Mouse (Mus musculus) layer of hippocampus, adult 8-10 months (tissue): ENCODE measurements around the gene Pola1. TPM values are rescaled to one million over a fixed set of nuclear protein-coding genes. Genes with fewer than 3 reads are reported as not detected.

ENCODE experiments used
- DNase-seq, 2 experiments: peaks; one replicate each; pipeline ENCODE4 v3.0.0; 2022; ENCODE audit warnings: low spot score in 2 of 2
- total RNA-seq, 4 experiments: library from RNA; stranded (reverse); gene quantifications; 2 replicates each; pipeline ENCODE4 v1.2.4; 2022

The Pola1 gene
- total RNA-seq, 4 experiments from 2014 or later, result 7.6 to 9.5 (median 8.6) TPM

GRCm38 (mm10) chrX:93289076-93289475 is 342.9 kb downstream of the Pola1 start:
- DNase-seq, result no peak

DNA sequence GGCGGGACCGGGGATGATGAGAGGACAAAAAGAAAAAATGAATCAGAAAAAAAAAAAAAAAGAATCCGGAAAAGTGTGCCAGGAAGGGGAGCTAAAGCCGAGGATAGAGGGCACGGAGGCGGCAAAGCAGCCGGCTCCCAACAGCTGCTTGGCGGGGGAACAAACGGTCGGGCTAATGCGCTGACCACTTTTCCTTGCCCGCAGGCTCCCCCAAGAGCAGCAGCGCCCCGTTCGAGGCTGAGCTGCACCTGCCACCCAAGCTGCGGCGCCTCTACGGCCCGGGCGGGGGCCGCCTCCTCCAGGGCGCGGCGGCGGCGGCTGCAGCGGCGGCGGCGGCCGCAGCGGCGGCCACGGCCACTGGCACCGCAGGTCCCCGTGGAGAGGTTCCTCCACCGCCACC is 343.6 kb downstream of the Pola1 start:
- no peak for DNase-seq

- peak; percentile 30 to 49 for DNase-seq
Measured at GRCm38 (mm10) chrX:93286291-93286893, 345.6 kb downstream of the Pola1 start, which contains the start of gene Arx. Gene Arx, plus strand, starts transcription at chrX:93286445.

GRCm38 (mm10) chrX:93285091-93285490 is 346.9 kb downstream of the Pola1 start:
- no peak for DNase-seq

GRCm38 (mm10) chrX:93281756-93282155 is 350.2 kb downstream of the Pola1 start:
- no peak for DNase-seq

DNA sequence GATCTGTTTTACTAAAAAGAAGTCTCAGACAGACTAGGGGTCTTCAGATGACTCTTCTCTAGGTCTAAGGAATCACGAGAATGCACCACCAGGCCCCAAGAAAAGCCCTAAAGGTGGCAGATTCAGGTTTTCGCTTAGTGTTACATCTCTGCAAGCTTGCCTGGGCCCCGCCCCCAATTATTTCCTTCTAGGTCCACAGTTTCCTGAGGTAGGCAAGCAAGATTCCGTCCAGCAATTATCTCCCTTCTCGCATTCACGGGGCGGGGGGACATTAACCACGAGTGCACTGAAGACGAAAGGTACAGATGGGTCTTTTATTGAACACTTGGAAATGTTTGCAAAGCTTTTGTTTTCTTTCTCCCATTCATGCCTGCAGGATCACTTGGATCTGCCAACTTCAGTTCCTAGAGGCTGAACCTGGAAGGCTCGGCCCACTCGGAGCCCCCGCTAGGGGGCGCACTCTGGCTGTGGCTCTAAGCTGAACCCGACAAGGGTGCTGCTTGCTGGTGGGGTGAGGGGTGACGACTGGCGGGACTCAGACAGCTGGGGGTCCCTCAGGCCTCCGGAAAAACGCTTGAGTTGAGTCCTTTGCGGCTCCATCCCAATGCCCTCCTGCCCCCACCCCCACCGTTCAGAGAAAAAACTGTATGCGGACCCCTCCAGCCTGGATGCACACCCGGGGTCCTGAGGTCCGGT is 350.8 kb downstream of the Pola1 start:
- peak; percentile 18 to 39 for DNase-seq

GRCm38 (mm10) chrX:93279940-93280339 is 352.0 kb downstream of the Pola1 start:
- DNase-seq, result no peak

- no peak for DNase-seq
Measured at GRCm38 (mm10) chrX:93275689-93276088, 356.3 kb downstream of the Pola1 start.

Other genes starting within 250 kb of the Pola1 start
- gene Pcyt1b, start 22.7 kb upstream of the Pola1 start, total RNA-seq, result 10 to 100 TPM; 27.6 to 30.0 (median 28.9) TPM
- 10 to 100 TPM; 39.2 to 48.3 (median 42.8) TPM for gene Pdk3, start 200.0 kb upstream of the Pola1 start, total RNA-seq